Mouse (Mus musculus) cerebellum, adult 2 months (tissue): ENCODE measurements around the gene Ino80b.

ENCODE experiments used
- CTCF ChIP-seq: fragments of 200-500 bp; IDR thresholded peaks from 2 replicates; pipeline ENCODE4 v1.5.1; 2011; ENCODE audit warnings: low read depth, mild to moderate bottlenecking, control low read depth, low read length, moderate library complexity, borderline replicate concordance; ENCODE audit not compliant: insufficient read depth
- POLR2A ChIP-seq: fragments of 200-500 bp; IDR thresholded peaks from 2 replicates; pipeline ENCODE4 v1.6.1; 2011; ENCODE audit warnings: low read length, control low read depth, borderline replicate concordance; ENCODE audit not compliant: insufficient read depth

DNA sequence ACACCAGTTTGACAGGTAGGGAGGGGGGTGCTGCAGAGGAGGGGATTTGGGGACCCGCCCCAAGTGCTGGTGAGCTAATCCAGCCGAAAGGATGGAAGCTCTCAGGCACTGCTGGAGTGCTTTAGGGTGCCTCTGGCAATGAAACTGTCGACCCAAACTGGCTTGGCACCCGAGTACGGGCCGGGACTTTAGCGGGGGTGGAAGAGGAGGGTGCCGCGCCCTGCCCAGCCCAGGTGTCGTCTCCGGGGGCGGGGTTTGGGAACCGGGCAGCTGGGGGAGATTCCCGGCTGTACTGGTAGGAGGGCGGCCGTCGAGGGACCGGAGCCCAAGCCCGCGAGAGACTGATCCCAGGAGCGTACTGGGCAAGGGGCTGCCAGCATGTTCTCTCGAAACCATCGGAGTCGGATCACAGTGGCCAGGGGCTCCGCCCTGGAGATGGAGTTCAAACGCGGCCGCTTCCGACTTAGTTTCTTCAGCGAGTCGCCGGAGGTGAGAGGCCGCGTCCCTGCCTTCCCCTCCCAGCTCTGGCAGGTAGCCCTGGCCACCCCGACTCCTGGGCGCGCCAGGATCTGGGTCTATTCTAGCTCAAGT lies 10.4 kb upstream of the Ino80b start:
- TF ChIP-seq CTCF (no peak), POLR2A (no peak)
